Mouse (Mus musculus): Measurements from ENCODE around the gene St3gal3.

- TF ChIP-seq POLR2A (IDR thresholded peaks at IDR 0.05; ENCODE audit: low read depth, low read length) (no peak), CTCF (IDR thresholded peaks at IDR 0.05; ENCODE audit: extremely low read depth, insufficient read depth, insufficient read length, insufficient replicate concordance) (no peak)
Measured at GRCm38 (mm10) chr4:117926545-117927482, 207.9 kb downstream of the St3gal3 start.
